Comparison of ENCODE assay signal across 10 mouse cellular contexts in the genomic region with DNA sequence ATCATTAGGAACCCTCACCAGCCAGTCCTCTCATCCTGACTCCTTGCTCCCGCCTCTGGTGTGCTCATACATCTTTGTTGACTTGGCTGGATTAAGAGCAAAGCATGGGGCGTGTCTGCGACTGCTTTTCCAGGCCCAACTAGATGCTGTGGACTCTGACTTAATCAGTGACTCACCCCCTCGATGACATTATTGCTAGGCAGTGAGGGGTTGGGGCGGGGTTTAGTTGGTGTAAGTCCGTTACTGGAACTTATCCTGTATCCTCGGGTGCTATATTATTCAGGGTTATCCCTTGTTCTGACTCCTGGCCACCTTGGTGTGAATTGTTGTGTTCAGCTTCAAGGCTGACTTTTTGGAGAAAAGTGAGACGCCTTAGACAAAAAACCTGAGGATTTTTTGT.
DNase-seq lines count a peak whose midpoint lies in the region; ATAC-seq and TF ChIP-seq lines count a peak whose summit lies in the region.
"Had no signal": no experiment of that assay in that cellular context is flagged by ENCODE, and none has a peak within 500 bp of the region (broad histone marks: within the 10 kb centered on the region; RNA-seq: fewer than 3 reads in every experiment).

No protein-coding gene starts in this region.

- no peak overlapping the region for H3K27ac ChIP-seq in lung, embryonic 15.5 days
- H3K27ac ChIP-seq in hindbrain, postnatal 0 days: no peak overlapping the region
- H3K27ac ChIP-seq: limb, embryonic 13.5 days had no signal

- no peak for DNase-seq in lung, postnatal 14 days
- DNase-seq in adrenal gland, postnatal 25 days: peak; percentile 26
- no peak for DNase-seq in hindbrain, postnatal 0 days (ENCODE audit: low spot score)
- DNase-seq in skeletal muscle tissue, adult 2 months (ENCODE audit: low read depth, low spot score): peak; percentile 23
- no peak for DNase-seq in thymus, postnatal 4 days
- no peak for DNase-seq in B cell, adult 2 months

- H3K4me1 ChIP-seq in lung, embryonic 15.5 days: peaks cover 5% of the 10 kb centered on the region
- H3K4me1 ChIP-seq in hindbrain, postnatal 0 days (ENCODE audit: insufficient read depth, low read length): 0 out of 2 replicates have a peak, but pooled peaks cover 3% of the 10 kb centered on the region
- H3K4me1 ChIP-seq: megakaryocyte, embryonic 14.5 days had no signal

- no peaks in the 10 kb centered on the region for H3K27me3 ChIP-seq in lung, embryonic 15.5 days
- no peaks in the 10 kb centered on the region for H3K27me3 ChIP-seq in hindbrain, postnatal 0 days (ENCODE audit: insufficient read depth, low read length)
- H3K27me3 ChIP-seq: limb, embryonic 13.5 days had no signal

- TF ChIP-seq CTCF in hindbrain, postnatal 0 days (IDR thresholded peaks at IDR 0.05; ENCODE audit: low read depth): no peak

- no peaks in the 10 kb centered on the region for H3K36me3 ChIP-seq in lung, embryonic 15.5 days
- no peaks in the 10 kb centered on the region for H3K36me3 ChIP-seq in hindbrain, postnatal 0 days (ENCODE audit: insufficient read depth, low read length)
- H3K36me3 ChIP-seq: limb, embryonic 13.5 days had no signal

- no peaks in the 10 kb centered on the region for H3K9me3 ChIP-seq in lung, embryonic 15.5 days
- H3K9me3 ChIP-seq in hindbrain, postnatal 0 days (ENCODE audit: low read length): no peaks in the 10 kb centered on the region
- H3K9me3 ChIP-seq: limb, embryonic 13.5 days; megakaryocyte, embryonic 14.5 days had no signal

- H3K4me3 ChIP-seq in lung, embryonic 15.5 days: no peak overlapping the region
- H3K4me3 ChIP-seq in hindbrain, postnatal 0 days (ENCODE audit: low read length): no peak overlapping the region
- H3K4me3 ChIP-seq: erythroblast, embryonic 14.5 days; limb, embryonic 13.5 days; megakaryocyte, embryonic 14.5 days had no signal

- H3K9ac ChIP-seq in lung, embryonic 15.5 days: no peak overlapping the region
- no peak overlapping the region for H3K9ac ChIP-seq in hindbrain, postnatal 0 days (replicated peaks; ENCODE audit: low read length)
- H3K9ac ChIP-seq: limb, embryonic 13.5 days had no signal

- ATAC-seq in lung, embryonic 15.5 days (ENCODE audit: borderline replicate concordance, extremely low read depth, low FRiP score, low TSS enrichment): 0 out of 2 replicates have a peak, but pooled peaks have one; percentile 14
- peak; percentile 21; the same call in 1 of the 2 replicates for ATAC-seq in hindbrain, postnatal 0 days

- no peak overlapping the region for H3K4me2 ChIP-seq in lung, embryonic 15.5 days
- no peak overlapping the region for H3K4me2 ChIP-seq in hindbrain, postnatal 0 days (ENCODE audit: low read depth, low read length)

- WGBS in lung, embryonic 15.5 days: 52% methylated on average over 8 of the region's 8 CpGs
- WGBS in hindbrain, postnatal 0 days: 59% methylated on average over 8 of the region's 8 CpGs

Comparison
In these comparisons a context has a peak if more than half of its experiments do, and no peak if none do; other contexts are left out.
1. DNase-seq: peak in adrenal gland, postnatal 25 days (single experiment) and skeletal muscle tissue, adult 2 months (single experiment); none in lung, postnatal 14 days (single experiment), hindbrain, postnatal 0 days (single experiment), thymus, postnatal 4 days (single experiment) and B cell, adult 2 months (0 of 2).